ENCODE assay signal across 25 mouse cellular contexts in the genomic region with DNA sequence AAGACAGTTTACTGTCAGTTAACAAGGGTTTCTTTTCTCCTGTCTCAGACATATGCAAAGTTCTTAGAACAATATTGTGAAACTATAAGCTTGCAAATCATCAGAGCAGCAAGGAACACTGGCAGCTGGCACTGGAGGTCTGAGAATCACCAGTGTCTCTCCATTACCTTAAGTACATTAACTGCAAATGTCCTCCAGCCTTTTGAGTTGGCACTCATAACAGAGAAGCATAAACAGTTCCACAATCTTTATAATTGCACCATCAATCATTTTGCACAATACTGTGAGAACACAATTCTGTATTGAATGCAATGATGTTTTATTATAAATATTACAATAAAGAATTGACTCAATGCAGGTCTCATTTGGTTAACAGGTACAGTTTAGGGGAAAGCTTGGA. TPM values are rescaled to one million over a fixed set of nuclear protein-coding genes. Genes with fewer than 3 reads are reported as not detected.
DNase-seq lines count a peak whose midpoint lies in the region; ATAC-seq and TF ChIP-seq lines count a peak whose summit lies in the region.
"Had no signal": no experiment of that assay in that cellular context is flagged by ENCODE, and none has a peak within 500 bp of the region (broad histone marks: within the 10 kb centered on the region; RNA-seq: fewer than 3 reads in every experiment).

No protein-coding gene starts in this region.

- no peak overlapping the region for H3K27ac ChIP-seq in hindbrain, embryonic 16.5 days (ENCODE audit: low read depth, low read length)
- H3K27ac ChIP-seq in hindbrain, embryonic 11.5 days (ENCODE audit: low read depth, low read length) = no peak overlapping the region
- H3K27ac ChIP-seq in midbrain, postnatal 0 days (ENCODE audit: low read depth, low read length) = no peak overlapping the region
- H3K27ac ChIP-seq in midbrain, embryonic 13.5 days = no peak overlapping the region
- H3K27ac ChIP-seq: embryonic facial prominence, embryonic 10.5 days; embryonic facial prominence, embryonic 12.5 days; forebrain, embryonic 10.5 days; forebrain, embryonic 12.5 days had no signal

- no peaks in the 10 kb centered on the region for H3K9me3 ChIP-seq in hindbrain, embryonic 16.5 days (ENCODE audit: control insufficient read depth, low read length)
- no peaks in the 10 kb centered on the region for H3K9me3 ChIP-seq in hindbrain, embryonic 11.5 days (ENCODE audit: control insufficient read depth, low read length)
- H3K9me3 ChIP-seq in midbrain, postnatal 0 days (ENCODE audit: low read length) = no peaks in the 10 kb centered on the region
- H3K9me3 ChIP-seq in midbrain, embryonic 13.5 days = no peaks in the 10 kb centered on the region
- H3K9me3 ChIP-seq: embryonic facial prominence, embryonic 10.5 days; embryonic facial prominence, embryonic 12.5 days; forebrain, embryonic 10.5 days; forebrain, embryonic 12.5 days; G1E had no signal

- H3K4me2 ChIP-seq in hindbrain, embryonic 16.5 days (ENCODE audit: low read length) = no peak overlapping the region
- no peak overlapping the region for H3K4me2 ChIP-seq in hindbrain, embryonic 11.5 days (replicated peaks; ENCODE audit: low read depth, low read length)
- no peak overlapping the region for H3K4me2 ChIP-seq in midbrain, postnatal 0 days (ENCODE audit: low read depth, low read length, poor library complexity, severe bottlenecking)
- H3K4me2 ChIP-seq in midbrain, embryonic 13.5 days (replicated peaks) = no peak overlapping the region
- H3K4me2 ChIP-seq: embryonic facial prominence, embryonic 12.5 days; forebrain, embryonic 12.5 days had no signal

- TF ChIP-seq CTCF in midbrain, postnatal 0 days (IDR thresholded peaks at IDR 0.05) = no peak

- H3K4me1 ChIP-seq in hindbrain, embryonic 16.5 days (ENCODE audit: control insufficient read depth, insufficient read depth, low read depth, low read length) = no peaks in the 10 kb centered on the region
- no peaks in the 10 kb centered on the region for H3K4me1 ChIP-seq in hindbrain, embryonic 11.5 days (replicated peaks; ENCODE audit: control insufficient read depth, insufficient read depth, low read length)
- H3K4me1 ChIP-seq in midbrain, postnatal 0 days (ENCODE audit: insufficient read depth, low read length) = no peaks in the 10 kb centered on the region
- H3K4me1 ChIP-seq in midbrain, embryonic 13.5 days (replicated peaks) = no peaks in the 10 kb centered on the region
- H3K4me1 ChIP-seq: embryonic facial prominence, embryonic 10.5 days; embryonic facial prominence, embryonic 12.5 days; forebrain, embryonic 10.5 days; forebrain, embryonic 12.5 days had no signal

- H3K4me3 ChIP-seq in hindbrain, embryonic 16.5 days (ENCODE audit: low read length) = no peak overlapping the region
- no peak overlapping the region for H3K4me3 ChIP-seq in hindbrain, embryonic 11.5 days (ENCODE audit: low read depth, low read length)
- no peak overlapping the region for H3K4me3 ChIP-seq in midbrain, postnatal 0 days (ENCODE audit: low read depth, low read length)
- no peak overlapping the region for H3K4me3 ChIP-seq in midbrain, embryonic 13.5 days (replicated peaks)
- H3K4me3 ChIP-seq: embryonic facial prominence, embryonic 10.5 days; embryonic facial prominence, embryonic 12.5 days; forebrain, embryonic 10.5 days; forebrain, embryonic 12.5 days had no signal

- no peak overlapping the region for H3K9ac ChIP-seq in hindbrain, embryonic 16.5 days (ENCODE audit: low read depth, low read length)
- H3K9ac ChIP-seq in hindbrain, embryonic 11.5 days (ENCODE audit: low read depth, low read length) = no peak overlapping the region
- no peak overlapping the region for H3K9ac ChIP-seq in midbrain, postnatal 0 days (replicated peaks; ENCODE audit: low read length, poor library complexity, severe bottlenecking)
- no peak overlapping the region for H3K9ac ChIP-seq in midbrain, embryonic 13.5 days (replicated peaks)
- H3K9ac ChIP-seq: embryonic facial prominence, embryonic 12.5 days; forebrain, embryonic 12.5 days had no signal

- H3K27me3 ChIP-seq in hindbrain, embryonic 16.5 days (replicated peaks; ENCODE audit: control insufficient read depth, insufficient read depth, low read length) = no peaks in the 10 kb centered on the region
- no peaks in the 10 kb centered on the region for H3K27me3 ChIP-seq in hindbrain, embryonic 11.5 days (ENCODE audit: control insufficient read depth, insufficient read depth, low read length)
- no peaks in the 10 kb centered on the region for H3K27me3 ChIP-seq in midbrain, postnatal 0 days (ENCODE audit: insufficient read depth, low read length)
- H3K27me3 ChIP-seq in midbrain, embryonic 13.5 days = no peaks in the 10 kb centered on the region
- H3K27me3 ChIP-seq: CH12.LX; embryonic facial prominence, embryonic 12.5 days; forebrain, embryonic 12.5 days; Patski had no signal

- no peaks in the 10 kb centered on the region for H3K36me3 ChIP-seq in hindbrain, embryonic 16.5 days (ENCODE audit: control insufficient read depth, insufficient read depth, low read length)
- no peaks in the 10 kb centered on the region for H3K36me3 ChIP-seq in hindbrain, embryonic 11.5 days (ENCODE audit: control insufficient read depth, insufficient read depth, low read length)
- H3K36me3 ChIP-seq in midbrain, postnatal 0 days (ENCODE audit: insufficient read depth, low read length) = no peaks in the 10 kb centered on the region
- H3K36me3 ChIP-seq in midbrain, embryonic 13.5 days = no peaks in the 10 kb centered on the region
- H3K36me3 ChIP-seq: embryonic facial prominence, embryonic 10.5 days; embryonic facial prominence, embryonic 12.5 days; forebrain, embryonic 10.5 days; forebrain, embryonic 12.5 days; G1E had no signal

- DNase-seq in hindbrain, embryonic 11.5 days (ENCODE audit: low spot score) = no peak
- peak; percentile 5 for DNase-seq in midbrain, postnatal 0 days (ENCODE audit: low spot score)
- no peak for DNase-seq in urinary bladder, postnatal 14 days (ENCODE audit: low spot score)
- DNase-seq: adrenal gland, adult 8-10 months; adrenal gland, postnatal 14 days; adrenal gland, postnatal 36 days; B cell, adult 2 months; cerebellum, adult 11-12 months; cerebellum, adult 2 months; cerebellum, adult 9-10 months; cerebellum, postnatal 10 days; cerebellum, postnatal 25 days had no signal

- ATAC-seq in hindbrain, embryonic 16.5 days = peak; percentile 37; the same call in 1 of the 2 replicates
- no peak for ATAC-seq in hindbrain, embryonic 11.5 days (ENCODE audit: low FRiP score)
- ATAC-seq in midbrain, postnatal 0 days (ENCODE audit: low FRiP score) = no peak
- ATAC-seq in midbrain, embryonic 13.5 days = no peak
- ATAC-seq: activated CD4-positive, CD25-positive, alpha-beta regulatory T cell, adult 4 months; CD4-positive, CD25-positive, alpha-beta regulatory T cell, adult 4 months; forebrain, embryonic 14.5 days; forebrain, embryonic 16.5 days; Patski had no signal

RNA-seq across cellular contexts. Expression of gene Ano3, which starts 15.0 kb away (rescaled TPM):
- polyA plus RNA-seq in hindbrain, embryonic 16.5 days (2015; fragmentation: Nextera tagmentation; extraction: Ambion mirVana) = 0.98 and 1.1 TPM in 2 replicates
- 0.57 and 1.5 TPM in 2 replicates for polyA plus RNA-seq in hindbrain, embryonic 11.5 days (2014; fragmentation: Nextera tagmentation; extraction: Ambion mirVana)
- 0.66 and 1.6 TPM in 2 replicates for total RNA-seq in midbrain, postnatal 0 days (2014; rRNA removed)
- 0.54 and 0.70 TPM in 2 replicates for polyA plus RNA-seq in midbrain, postnatal 0 days (2015; fragmentation: Nextera tagmentation; extraction: Ambion mirVana)
- 0.89 and 1.2 TPM in 2 replicates for polyA plus RNA-seq in midbrain, embryonic 13.5 days (2015; fragmentation: Nextera tagmentation; extraction: Ambion mirVana)
- total RNA-seq: CH12.LX had no signal
- polyA plus RNA-seq: activated CD4-positive, CD25-positive, alpha-beta regulatory T cell, adult 4 months; Patski had no signal
